Mouse (Mus musculus): ENCODE measurements at regions not wholly inside any gene's neighbourhood (a gene's known extent, or its start where the extent isn't known, plus 50 kb on each side); places are given as distances from the start of the nearest gene placed in this dataset.
"Not testable (repeated sequence)": the region's sequence is repeated elsewhere in the genome, so short reads cannot be mapped to it uniquely, and the experiment has no call there.

DNA sequence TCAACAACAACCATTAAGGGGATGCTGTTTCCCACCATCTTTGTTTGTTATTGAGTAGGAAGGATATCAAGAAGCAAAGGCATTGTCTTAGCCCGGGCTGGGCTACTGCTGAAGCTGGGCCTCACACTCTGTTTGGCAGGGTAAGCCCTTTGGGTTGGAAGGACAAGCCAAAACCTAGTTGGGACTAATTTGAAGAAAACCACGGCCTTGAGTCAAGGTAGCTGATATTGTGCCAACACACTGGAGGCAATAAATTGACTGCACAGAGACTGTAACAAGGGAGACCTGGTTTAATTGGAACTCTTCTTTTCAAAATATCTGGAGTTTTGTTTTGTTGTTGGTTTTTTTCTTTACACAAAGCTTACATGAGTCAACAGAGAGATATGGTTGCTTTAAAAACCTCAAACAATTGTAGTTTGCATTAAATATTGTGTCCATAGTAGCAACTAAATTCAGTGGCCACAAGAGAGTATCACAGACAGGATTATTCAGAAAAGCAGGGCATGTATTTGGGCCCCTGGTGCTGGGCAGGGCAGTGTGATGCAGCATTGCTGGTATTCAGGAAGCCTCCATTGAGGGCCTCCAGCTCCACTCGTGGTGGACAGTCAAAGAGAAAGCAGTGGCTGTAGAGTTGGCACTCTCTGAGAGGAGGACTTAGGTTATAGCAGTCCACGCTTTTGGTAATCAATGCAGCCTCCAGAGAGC, 105.5 kb upstream of the Ubl3 start:
- no peak for DNase-seq (ENCODE audit: low spot score in 2 of 2)

DNA sequence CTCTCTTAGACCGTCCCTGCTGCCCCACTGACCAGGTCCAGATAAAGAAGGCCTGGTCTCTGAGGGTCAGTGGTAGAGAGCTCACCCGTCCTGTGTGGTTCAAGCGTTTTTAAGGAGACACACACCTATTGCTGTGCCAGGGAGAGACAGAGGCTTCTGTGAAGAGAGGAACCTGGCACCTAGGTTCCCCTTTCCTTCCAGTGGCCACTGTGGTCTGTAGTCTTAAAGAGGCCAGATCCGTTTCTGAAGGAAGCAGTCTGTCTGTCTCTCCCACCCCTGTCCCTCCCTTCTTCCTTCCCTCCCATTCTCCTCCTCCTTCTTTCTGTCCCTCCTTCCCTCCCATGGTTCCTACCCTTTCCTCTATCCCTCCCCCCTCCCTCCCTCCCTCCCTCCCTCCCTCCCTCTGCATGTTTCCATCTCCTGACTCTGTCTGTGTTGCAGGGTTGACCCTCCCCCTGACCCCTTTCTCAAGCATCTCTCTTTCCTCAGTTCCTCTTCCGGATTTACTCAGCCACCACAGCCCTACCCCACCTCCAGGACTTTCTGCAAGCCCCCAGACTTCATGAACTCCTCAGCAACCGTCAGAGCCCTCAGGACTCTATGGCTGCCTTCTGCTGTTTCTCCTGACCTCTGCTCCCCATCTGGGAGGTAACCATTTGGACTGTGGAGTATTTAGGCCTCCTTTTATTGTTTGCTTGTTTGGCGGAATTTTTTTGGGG, 100.1 kb upstream of the Ubl3 start:
- DNase-seq (ENCODE audit: low spot score in 2 of 2): no peak

DNA sequence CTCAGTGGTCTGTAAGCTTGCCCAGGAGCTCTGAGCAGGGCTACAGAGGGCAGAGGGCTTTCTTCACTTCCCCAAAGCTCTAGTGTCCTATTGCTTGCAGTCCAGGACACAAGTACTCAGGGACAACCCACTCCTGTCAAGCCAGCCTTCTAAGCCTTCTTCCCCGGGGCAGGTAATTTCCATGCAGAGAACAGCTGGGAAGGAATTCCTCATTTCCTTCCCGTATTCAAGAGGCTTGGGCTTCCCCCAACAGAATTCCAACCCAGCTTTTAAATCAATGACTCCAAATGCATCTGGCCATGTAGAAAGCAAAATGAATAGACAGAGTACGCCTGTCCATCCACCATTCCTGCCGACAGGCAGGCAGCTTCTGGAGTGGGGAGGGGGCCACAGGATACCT, 99.1 kb upstream of the Ubl3 start:
- DNase-seq (ENCODE audit: low spot score in 2 of 2): no peak

GRCm38 (mm10) chr5:148649573-148649972, 97.0 kb upstream of the Ubl3 start:
- not testable (repeated sequence) for DNase-seq (ENCODE audit: low spot score in 2 of 2)

GRCm38 (mm10) chr5:148649123-148649522, 96.5 kb upstream of the Ubl3 start:
- no peak for DNase-seq (ENCODE audit: low spot score in 2 of 2)

DNA sequence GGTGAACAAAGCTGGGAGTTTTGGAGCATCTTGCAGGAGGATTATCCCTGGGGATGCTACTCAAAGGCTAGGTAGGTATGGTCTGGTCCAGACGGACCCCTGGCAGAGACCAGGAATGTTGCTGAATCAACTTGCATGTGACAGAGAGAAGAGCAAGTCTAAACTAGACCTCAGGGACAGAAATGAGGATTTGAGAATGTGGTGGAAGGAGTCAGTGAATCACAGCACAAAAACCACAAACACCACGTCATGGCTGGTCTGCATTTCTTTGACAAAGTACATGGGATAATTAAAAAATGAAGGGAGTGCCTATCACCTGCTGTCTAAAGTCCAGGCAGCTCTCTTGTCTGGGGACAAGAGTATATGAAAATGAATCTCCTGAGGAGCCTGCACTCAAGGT, 95.1 kb upstream of the Ubl3 start:
- no peak for DNase-seq (ENCODE audit: low spot score in 2 of 2)

- no peak for DNase-seq (ENCODE audit: low spot score in 2 of 2)
These were observed 93.2 kb upstream of the Ubl3 start for GRCm38 (mm10) chr5:148645772-148646171.

GRCm38 (mm10) chr5:148645191-148645681, 92.6 kb upstream of the Ubl3 start:
- DNase-seq (ENCODE audit: low spot score in 2 of 2): no peak

GRCm38 (mm10) chr5:148644345-148644744, 91.8 kb upstream of the Ubl3 start:
- no peak for DNase-seq (ENCODE audit: low spot score in 2 of 2)

GRCm38 (mm10) chr5:148641652-148642395, 89.2 kb upstream of the Ubl3 start:
- DNase-seq (ENCODE audit: low spot score in 2 of 2): no peak

DNA sequence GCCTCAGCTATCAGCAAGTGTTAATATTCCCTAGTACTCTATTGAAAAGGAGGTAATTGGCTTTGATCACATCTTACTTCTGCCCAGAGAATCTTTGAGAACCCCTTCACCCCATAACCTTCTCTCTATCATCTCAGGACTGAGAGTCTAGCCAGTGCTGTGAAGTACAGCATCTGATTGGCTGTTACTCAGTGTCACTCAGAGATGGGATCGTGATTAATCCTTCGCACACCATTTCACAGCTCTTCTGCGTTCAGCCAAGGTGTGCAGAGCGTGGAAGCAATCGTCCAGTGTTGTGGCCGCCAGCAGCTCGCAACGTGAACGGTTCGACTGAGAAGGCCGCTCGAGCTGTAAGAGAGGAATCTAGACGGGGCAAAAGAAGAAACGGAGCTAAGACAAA, 87.9 kb upstream of the Ubl3 start:
- no peak for DNase-seq (ENCODE audit: low spot score in 2 of 2)

- DNase-seq (ENCODE audit: low spot score in 2 of 2): no peak
These were observed 82.3 kb upstream of the Ubl3 start for GRCm38 (mm10) chr5:148634919-148635356.

DNA sequence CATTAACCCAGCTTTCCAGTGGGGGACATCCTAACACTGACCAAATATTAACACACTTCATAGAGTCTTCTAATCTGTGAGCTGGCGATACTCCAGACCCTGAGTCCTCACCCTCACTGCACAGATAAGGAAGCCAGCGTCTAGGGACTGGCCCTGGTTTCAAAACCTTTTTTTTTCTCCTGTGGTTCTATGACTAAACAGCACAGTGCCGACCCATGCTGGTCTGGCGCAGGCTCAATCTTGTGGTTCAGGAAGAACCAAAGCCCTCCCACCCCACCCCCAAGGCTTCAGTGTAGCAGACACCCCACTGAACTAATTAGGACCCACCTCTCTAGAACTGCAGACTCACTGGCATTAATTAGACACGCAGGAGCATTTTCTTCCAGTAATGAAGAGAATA, 81.4 kb upstream of the Ubl3 start:
- no peak for DNase-seq (ENCODE audit: low spot score in 2 of 2)

- DNase-seq (ENCODE audit: low spot score in 2 of 2): no peak
These were observed 80.7 kb upstream of the Ubl3 start for GRCm38 (mm10) chr5:148633331-148633730.

DNA sequence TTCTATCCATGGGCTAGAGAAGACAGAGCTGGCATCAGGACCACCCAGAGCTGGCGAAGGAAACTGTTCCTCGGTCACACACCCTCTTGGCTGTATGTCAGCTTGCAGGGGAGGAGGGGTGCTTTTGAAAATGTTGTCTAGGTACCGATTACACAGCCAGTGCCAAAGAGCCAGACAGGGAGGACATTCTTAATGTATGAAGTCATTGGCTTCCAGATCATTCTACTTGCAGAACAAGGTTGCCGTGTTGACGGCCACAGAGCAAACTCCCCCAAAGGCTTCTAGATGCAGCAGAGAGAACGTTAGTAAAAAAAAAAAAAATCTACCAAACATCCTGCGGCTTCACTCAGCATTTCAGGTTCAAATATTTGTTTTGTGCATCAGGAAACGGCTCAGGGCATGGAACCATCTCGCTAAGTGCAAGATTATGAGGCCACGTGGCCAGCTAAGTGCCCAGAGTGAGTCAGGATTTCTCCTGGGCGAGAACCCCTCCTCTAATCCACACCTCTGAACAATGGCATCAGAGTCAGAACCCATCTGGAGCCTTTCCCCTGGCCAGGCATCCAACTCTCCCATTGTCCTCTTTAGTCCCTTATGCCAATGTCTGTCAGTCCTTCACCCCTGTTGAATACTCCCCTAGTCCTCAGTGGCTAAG, 80.1 kb upstream of the Ubl3 start:
- no peak for DNase-seq (ENCODE audit: low spot score in 2 of 2)

DNA sequence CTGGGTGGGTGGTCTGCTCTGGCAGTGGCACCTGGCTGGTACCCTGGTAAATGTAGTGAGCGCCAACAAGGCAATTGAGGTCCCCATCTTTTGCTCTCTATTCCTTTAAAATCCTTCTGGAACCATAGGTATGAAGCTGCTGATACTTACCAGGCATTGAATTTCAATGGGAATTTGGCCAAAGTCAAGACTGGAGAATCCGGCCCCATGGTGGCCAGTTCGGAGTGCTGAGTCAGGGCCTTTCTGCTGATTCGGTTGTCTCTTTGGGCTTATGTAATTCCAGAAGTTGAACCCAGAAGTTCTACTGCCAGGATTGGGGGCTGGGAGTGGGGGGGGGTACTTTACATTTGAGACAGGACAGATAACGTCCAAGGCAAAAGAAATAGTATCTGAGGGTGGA, 79.0 kb upstream of the Ubl3 start:
- no peak for DNase-seq (ENCODE audit: low spot score in 2 of 2)

DNA sequence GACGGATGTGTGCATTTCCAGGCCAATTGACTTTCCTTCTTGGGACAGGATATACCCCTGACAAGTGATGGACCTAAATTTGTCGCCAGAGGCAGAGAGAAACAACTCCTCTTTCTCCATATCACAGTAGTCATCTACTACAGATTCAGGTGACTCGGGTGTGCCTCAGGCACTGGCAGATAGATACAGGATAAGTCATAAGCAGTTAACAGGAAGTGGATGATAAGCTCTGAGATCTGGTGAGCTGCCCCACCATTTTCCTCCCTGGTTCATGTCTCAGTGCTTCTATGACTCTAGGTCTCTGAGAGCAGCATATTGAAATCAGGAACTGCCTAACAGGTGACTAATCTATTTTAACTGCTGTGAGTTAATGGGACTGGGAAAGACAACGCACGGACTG, 73.4 kb upstream of the Ubl3 start:
- DNase-seq (ENCODE audit: low spot score in 2 of 2): no peak

GRCm38 (mm10) chr5:148624649-148625405, 72.2 kb upstream of the Ubl3 start:
- DNase-seq (ENCODE audit: low spot score in 2 of 2): no peak

GRCm38 (mm10) chr5:148620895-148621786, 68.6 kb upstream of the Ubl3 start:
- peak in 1 of 2 experiments; percentile 22 for DNase-seq (ENCODE audit: low spot score in 2 of 2)

DNA sequence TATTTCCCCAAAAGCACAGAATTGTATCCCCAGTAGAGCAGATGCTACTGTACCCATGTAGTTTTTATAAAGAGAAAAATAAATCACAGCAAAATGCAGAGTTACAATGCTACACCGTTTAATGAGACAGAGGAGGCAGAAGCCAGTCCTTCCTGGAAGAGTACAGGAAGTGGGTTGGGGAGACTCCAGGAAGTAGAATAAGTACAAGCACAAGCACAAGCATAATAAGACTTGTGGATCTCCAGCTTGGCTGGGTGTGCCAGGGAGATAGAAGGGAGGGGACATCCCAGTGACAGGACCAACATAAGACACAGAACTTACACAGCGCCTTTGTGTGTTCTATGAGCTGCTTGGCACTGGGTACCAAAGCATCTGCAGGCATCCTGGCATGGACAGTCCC, 67.3 kb upstream of the Ubl3 start:
- DNase-seq (ENCODE audit: low spot score in 2 of 2): no peak
